Mouse (Mus musculus): ENCODE results near the gene Trak2. TPM values are rescaled to one million over a fixed set of nuclear protein-coding genes. Genes with fewer than 3 reads are reported as not detected.
A peak's percentile ranks its signal among the peaks of the same experiment; 100 is the strongest.
"Not testable (repeated sequence)": the region's sequence is repeated elsewhere in the genome, so short reads cannot be mapped to it uniquely, and the experiment has no call there.

Trak2 gene
- polyA plus RNA-seq, 1 experiment from 2014 or later = 14.3 TPM

DNA sequence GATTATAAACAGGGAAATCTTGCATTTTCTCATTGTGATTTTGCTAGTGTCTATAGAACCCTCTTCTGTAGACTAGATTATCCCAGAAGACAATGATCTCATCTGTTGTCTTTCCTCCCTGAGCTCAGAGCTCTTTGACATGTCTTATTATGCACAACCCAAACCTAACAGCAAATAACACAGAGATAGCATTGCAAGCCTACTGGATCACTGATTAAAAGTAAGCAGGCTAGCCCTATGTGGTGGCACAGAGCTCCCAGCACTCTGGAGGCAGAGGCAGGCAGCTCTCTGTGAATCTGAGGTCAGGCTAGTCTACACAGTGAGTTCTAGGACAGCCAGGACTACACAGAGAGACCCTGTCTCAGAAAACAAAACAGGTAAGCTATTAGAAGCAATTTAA, 10.4 kb downstream of the Trak2 start:
- Histone ChIP-seq H3K4me1 (peaks cover 18% of the 10 kb centered on the region), H3K27me3 (no peaks in the 10 kb centered on the region), H3K9me3 (replicated peaks) (no peaks in the 10 kb centered on the region), H3K4me2 (no peak overlapping the region), H3K27ac (no peak overlapping the region), H3K36me3 (no peaks in the 10 kb centered on the region), H3K9ac (no peak overlapping the region), H3K4me3 (replicated peaks) (no peak overlapping the region)
- no peak for ATAC-seq (replicated peaks; ENCODE audit: low FRiP score)

DNA sequence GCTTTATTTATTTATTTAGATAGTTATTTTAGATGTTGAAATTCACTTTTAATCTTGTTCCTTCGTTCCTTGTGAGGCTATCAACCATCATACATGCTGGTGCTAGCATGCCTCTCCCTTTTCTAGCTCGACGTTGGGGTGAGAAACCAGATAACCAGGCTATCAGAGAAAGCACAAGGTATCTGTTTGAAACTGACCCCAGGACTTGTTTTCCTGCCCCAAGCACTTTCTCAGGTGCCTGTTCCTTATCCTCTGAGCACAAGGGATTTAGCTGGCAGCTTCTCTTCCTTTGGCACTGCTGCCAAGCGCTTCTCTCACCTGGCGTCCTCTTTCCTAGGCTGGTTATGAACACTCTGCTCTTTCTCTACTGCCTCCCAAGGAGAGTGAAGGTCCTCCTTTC, 10.8 kb downstream of the Trak2 start:
- no peaks in the 10 kb centered on the region for H3K36me3 ChIP-seq
- no peaks in the 10 kb centered on the region for H3K27me3 ChIP-seq
- no peak overlapping the region for H3K4me2 ChIP-seq
- no peaks in the 10 kb centered on the region for H3K9me3 ChIP-seq (replicated peaks)
- peaks cover 19% of the 10 kb centered on the region for H3K4me1 ChIP-seq
- WGBS = 89% methylated on average over 5 of the region's 5 CpGs
- no peak overlapping the region for H3K4me3 ChIP-seq (replicated peaks)
- H3K9ac ChIP-seq = no peak overlapping the region
- ATAC-seq (replicated peaks; ENCODE audit: low FRiP score) = no peak; the same call in 1 of the 2 replicates
- no peak overlapping the region for H3K27ac ChIP-seq

DNA sequence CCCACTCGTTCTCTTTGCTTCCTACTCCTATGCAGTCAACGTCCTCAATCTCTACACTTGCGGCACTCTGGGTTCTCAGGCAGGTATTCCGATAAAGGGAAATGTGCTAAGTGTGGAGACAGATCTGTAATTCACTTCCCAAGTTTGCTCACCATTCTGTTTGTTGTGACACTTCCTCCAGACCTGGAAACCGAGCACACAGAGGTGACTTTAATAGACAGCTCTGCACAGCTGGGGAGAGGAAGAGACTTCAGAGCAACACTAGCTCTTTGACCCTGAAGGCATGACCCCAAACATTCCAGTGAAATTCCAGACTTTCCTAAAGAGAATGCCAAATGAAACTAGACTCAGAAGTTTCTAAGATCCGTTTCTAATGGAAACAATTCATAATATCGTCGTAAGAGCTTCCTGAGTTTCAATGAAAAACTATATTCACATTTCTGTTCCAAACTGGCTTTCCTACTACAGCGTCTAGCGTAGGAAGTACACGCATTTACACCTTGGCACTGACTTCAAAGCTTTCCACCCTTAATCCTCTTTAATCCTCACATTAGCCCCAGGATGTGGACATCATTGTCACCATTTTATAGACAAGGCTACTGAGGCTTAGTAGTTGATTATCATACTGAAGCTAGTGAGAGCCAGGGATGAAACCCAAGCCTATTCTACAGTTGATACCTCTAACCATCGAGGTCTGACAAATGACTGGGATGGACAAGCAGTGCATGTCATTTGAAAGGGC, 11.9 kb downstream of the Trak2 start:
- H3K9ac ChIP-seq = no peak overlapping the region
- H3K9me3 ChIP-seq (replicated peaks) = no peaks in the 10 kb centered on the region
- H3K4me2 ChIP-seq = no peak overlapping the region
- H3K4me1 ChIP-seq = peaks cover 25% of the 10 kb centered on the region
- H3K4me3 ChIP-seq (replicated peaks) = no peak overlapping the region
- WGBS = 57% methylated on average over 12 of the region's 12 CpGs
- no peaks in the 10 kb centered on the region for H3K27me3 ChIP-seq
- 0 out of 2 replicates have a peak overlapping the region, but pooled peaks have one; percentile 28 for H3K27ac ChIP-seq
- no peaks in the 10 kb centered on the region for H3K36me3 ChIP-seq
- peak; percentile 64 for ATAC-seq (replicated peaks; ENCODE audit: low FRiP score)

DNA sequence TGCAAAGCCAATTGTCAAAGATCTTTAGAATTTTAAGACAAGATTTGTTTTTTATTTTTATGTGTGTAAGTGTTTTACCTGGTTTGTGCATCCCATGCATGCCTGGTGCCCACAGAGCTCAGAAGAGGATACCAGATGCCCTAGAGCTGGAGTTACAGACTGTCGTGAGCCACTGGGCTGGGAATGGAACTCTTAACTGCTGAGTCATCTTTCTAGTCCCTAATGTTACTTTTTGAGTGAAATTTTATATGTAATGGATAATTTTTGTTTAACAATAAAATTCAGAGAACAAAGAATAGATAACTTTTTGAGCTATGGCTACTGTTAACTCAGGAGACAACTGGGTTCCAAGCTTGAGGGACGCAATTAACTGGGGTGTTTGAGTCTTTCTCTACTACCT, 13.5 kb downstream of the Trak2 start:
- Histone ChIP-seq H3K36me3 (no peaks in the 10 kb centered on the region), H3K4me2 (no peak overlapping the region), H3K4me1 (peaks cover 28% of the 10 kb centered on the region), H3K27me3 (no peaks in the 10 kb centered on the region), H3K9me3 (replicated peaks) (no peaks in the 10 kb centered on the region), H3K4me3 (replicated peaks) (no peak overlapping the region), H3K27ac (no peak overlapping the region), H3K9ac (no peak overlapping the region)
- 80% methylated on average over 2 of the region's 2 CpGs for WGBS
- no peak for ATAC-seq (replicated peaks; ENCODE audit: low FRiP score)

DNA sequence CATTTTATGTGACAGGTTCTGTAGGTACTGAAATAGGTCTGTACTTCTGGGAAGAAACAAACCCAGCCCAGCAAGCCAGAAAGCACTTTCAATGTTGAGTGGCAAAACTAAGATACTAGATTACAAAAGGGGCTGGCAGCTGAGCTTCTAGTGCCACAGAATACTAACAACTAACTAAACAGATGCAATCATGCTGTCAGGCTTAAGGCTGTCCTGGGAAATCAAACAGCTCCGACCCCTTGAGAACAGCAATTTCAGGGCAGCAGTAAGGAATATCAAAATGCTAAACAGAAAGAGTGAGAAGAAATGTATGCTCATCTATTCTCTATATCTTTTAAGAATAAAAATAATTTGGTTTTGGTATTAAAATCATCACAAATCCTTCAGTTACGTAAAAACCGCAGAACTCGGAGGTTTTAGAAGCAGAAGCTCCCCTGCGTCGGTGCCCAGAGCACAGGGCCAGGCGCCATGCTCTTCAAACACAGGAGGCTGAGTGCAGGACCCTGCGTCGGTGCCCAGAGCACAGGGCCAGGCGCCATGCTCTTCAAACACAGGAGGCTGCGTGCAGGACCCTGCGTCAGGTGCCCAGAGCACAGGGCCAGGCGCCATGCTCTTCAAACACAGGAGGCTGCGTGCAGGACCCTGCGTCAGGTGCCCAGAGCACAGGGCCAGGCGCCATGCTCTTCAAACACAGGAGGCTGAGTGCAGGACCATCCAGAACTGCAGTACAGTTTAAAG, 14.3 kb downstream of the Trak2 start:
- not testable (repeated sequence) for ATAC-seq (replicated peaks; ENCODE audit: low FRiP score); H3K27me3 ChIP-seq; H3K4me3 ChIP-seq (replicated peaks); H3K4me2 ChIP-seq; H3K27ac ChIP-seq; H3K9ac ChIP-seq; H3K36me3 ChIP-seq; H3K9me3 ChIP-seq (replicated peaks)
- H3K4me1 ChIP-seq = peaks cover 28% of the 10 kb centered on the region
- WGBS = 90% methylated on average over 16 of the region's 16 CpGs

DNA sequence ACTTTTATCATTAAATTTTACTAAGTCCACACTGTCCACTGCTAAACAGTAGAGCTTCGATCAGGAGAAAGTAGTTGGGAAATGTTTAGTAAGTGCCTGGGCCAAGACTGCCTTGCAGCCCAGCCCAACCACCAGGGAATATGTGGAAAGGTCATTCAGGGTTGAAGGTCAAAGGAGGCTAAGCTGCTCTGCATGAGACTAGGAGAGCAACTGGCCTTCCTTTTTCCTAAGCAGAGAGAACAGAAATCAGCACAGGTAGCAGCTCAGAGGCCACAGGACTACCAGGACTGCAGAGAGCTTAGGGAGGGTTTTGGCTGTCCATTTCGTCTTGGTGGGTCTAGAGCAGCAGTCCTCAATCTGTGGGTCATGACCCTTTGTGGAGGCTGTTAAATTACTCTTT, 15.3 kb downstream of the Trak2 start:
- ATAC-seq (replicated peaks; ENCODE audit: low FRiP score) = no peak
- H3K4me2 ChIP-seq = no peak overlapping the region
- no peaks in the 10 kb centered on the region for H3K36me3 ChIP-seq
- no peak overlapping the region for H3K9ac ChIP-seq
- H3K9me3 ChIP-seq (replicated peaks) = no peaks in the 10 kb centered on the region
- H3K27me3 ChIP-seq = no peaks in the 10 kb centered on the region
- H3K4me3 ChIP-seq (replicated peaks) = no peak overlapping the region
- WGBS = 44% methylated on average over 2 of the region's 2 CpGs
- peaks cover 28% of the 10 kb centered on the region for H3K4me1 ChIP-seq
- no peak overlapping the region for H3K27ac ChIP-seq

DNA sequence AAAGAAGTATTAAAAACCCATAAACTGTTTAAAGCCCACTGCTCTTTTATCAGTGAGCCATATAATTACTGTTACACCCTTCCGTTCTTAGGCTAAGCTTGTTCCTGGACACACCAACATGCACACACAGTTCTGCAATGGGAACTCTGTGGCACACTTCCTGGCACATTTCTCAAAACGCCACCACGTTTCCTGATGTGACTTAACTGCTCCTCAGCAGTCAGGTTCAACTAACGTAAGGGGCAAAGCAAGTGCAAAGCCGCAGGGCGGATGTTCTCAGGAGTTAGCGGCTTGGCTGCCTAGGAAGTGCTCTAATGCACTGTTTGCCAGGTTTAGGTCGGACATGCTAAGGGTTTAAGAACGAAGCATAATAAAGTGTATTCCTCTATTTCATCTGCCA, 17.0 kb downstream of the Trak2 start:
- H3K36me3 ChIP-seq = no peaks in the 10 kb centered on the region
- H3K4me2 ChIP-seq = no peak overlapping the region
- no peak for ATAC-seq (replicated peaks; ENCODE audit: low FRiP score)
- no peak overlapping the region for H3K27ac ChIP-seq
- H3K4me3 ChIP-seq (replicated peaks) = no peak overlapping the region
- no peak overlapping the region for H3K9ac ChIP-seq
- WGBS = 64% methylated on average over 9 of the region's 9 CpGs
- peaks cover 35% of the 10 kb centered on the region for H3K4me1 ChIP-seq
- H3K27me3 ChIP-seq = no peaks in the 10 kb centered on the region
- H3K9me3 ChIP-seq (replicated peaks) = no peaks in the 10 kb centered on the region

DNA sequence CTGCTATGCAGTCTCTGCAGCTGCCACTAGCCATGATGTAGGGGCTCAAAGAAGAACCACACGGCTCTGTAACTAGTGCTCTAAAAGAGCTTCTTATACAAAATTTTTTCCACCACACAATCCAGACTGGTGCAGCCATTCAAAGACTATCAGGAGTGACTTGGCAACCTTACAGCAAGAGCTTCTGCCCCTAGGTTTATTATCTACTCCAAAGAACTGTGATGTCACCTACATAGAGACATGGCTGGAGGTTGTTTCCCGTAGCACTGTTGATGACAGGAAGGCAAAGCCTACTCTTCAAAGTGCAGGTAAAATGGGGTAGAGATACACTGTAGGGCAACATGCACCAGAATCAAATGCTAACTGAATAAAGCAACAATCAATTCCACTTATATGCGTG, 17.5 kb downstream of the Trak2 start:
- Histone ChIP-seq H3K9ac (no peak overlapping the region), H3K4me2 (no peak overlapping the region), H3K4me3 (replicated peaks) (no peak overlapping the region), H3K27ac (no peak overlapping the region), H3K4me1 (peaks cover 35% of the 10 kb centered on the region), H3K9me3 (replicated peaks) (no peaks in the 10 kb centered on the region), H3K36me3 (no peaks in the 10 kb centered on the region), H3K27me3 (no peaks in the 10 kb centered on the region)
- WGBS = 80% methylated on average over 3 of the region's 3 CpGs
- ATAC-seq (replicated peaks; ENCODE audit: low FRiP score) = no peak

DNA sequence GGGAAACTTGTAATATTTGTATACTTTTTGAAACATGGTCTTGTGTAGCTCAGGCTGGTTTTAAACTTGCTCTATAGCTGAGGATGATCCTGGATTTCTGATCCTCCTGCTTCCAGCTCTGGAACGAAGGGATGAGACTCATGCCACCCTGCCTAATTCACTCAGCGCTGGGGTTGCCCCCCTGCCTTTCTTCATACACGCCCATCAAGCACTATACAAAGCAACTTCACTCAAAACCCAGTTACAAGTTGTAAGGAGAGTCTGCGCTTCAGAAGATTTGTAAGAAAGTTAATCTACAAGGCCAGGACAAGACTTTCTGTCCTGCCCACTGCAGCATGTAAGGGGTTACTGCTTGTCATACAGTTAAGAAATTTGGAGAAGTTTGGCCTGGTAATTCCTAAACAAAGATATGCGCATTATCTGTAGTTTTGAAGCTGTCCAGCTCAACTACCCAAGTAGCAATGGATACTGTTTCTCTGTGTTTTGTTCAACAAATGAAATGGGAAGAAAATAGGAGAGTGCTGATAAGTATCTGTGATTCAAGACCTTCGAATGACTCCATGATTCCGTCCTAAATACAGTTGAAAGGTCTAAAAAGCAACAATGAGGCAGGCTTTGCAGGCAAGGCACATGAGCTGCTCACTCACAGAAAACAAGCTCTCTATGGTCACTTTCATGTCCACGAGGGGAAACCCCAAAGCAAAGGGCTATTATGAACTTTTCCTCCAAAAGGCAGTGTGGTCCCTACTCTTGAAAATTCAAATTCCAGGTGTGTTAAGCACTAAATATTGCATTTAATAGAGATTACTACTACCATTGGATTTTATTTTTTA, 18.4 kb downstream of the Trak2 start:
- Histone ChIP-seq H3K27me3 (no peaks in the 10 kb centered on the region), H3K9me3 (replicated peaks) (no peaks in the 10 kb centered on the region), H3K27ac (no peak overlapping the region), H3K36me3 (no peaks in the 10 kb centered on the region), H3K4me3 (replicated peaks) (no peak overlapping the region), H3K9ac (no peak overlapping the region), H3K4me2 (no peak overlapping the region), H3K4me1 (peaks cover 36% of the 10 kb centered on the region)
- WGBS = 86% methylated on average over 8 of the region's 8 CpGs
- ATAC-seq (replicated peaks; ENCODE audit: low FRiP score) = no peak

DNA sequence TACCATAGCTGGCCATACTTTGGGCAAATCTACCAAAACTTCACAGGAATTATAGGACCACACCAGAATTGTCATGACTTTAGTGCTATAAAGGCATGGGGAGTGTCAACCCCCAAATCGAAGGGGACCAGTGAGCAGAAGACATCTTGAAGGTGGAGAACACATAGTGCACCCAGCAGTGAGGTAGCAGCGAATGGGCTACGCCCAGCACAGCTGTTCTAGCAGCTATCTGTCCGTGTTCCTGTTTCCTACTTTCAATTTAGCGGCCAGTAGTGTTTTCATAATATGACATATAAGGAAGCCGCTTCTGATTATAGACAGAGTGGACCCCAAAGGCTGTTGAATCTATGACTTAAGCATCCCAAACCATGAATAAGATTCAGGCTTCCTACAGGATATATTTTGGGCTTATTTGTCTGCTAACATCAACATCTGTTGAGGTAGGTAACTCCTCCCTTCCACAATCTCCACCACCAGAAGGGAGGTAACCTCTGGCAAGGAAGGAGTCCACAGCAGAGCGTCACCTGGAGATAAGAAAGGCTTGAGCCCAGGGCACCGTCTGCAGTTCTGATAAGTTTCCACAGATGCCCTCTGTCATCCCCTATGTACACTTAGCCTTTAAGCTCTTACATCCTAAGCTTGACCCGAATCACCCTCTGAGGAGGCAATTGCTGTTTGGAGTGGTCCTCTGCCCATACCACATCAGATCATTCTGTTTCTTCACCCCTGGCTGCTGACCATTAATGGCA, 19.4 kb downstream of the Trak2 start:
- Histone ChIP-seq H3K4me3 (replicated peaks) (no peak overlapping the region), H3K4me1 (peaks cover 36% of the 10 kb centered on the region), H3K36me3 (no peaks in the 10 kb centered on the region), H3K9ac (no peak overlapping the region), H3K9me3 (replicated peaks) (no peaks in the 10 kb centered on the region), H3K27ac (no peak overlapping the region), H3K27me3 (no peaks in the 10 kb centered on the region), H3K4me2 (no peak overlapping the region)
- peak; percentile 76 for ATAC-seq (replicated peaks; ENCODE audit: low FRiP score)
- 89% methylated on average over 9 of the region's 9 CpGs for WGBS

DNA sequence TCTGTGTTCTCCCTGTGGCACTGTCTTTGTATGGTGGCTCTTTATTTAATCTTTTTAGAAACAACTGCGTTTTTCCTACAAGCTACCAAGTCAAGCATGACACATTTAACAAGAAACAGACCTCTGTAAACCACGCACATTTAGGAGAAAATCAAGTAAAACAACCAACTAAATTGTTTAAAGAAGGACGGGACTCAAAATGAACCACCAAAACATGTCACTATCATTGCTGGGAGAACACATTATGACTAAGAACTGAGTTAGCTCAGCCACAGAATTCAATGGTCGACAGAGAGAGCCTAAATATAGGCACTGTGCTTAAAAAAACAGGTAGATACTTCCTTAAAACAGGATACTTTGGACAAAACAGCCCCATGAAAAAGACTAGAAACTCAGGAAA, 20.2 kb downstream of the Trak2 start:
- no peak for ATAC-seq (replicated peaks; ENCODE audit: low FRiP score)

More for the DNA sequence above, 20.2 kb downstream of the Trak2 start:
- Histone ChIP-seq H3K9ac (no peak overlapping the region), H3K4me2 (no peak overlapping the region), H3K9me3 (replicated peaks) (no peaks in the 10 kb centered on the region), H3K36me3 (no peaks in the 10 kb centered on the region), H3K4me3 (replicated peaks) (no peak overlapping the region), H3K27ac (peak overlapping the region; percentile 6; the same call in 1 of the 2 replicates), H3K27me3 (no peaks in the 10 kb centered on the region), H3K4me1 (peaks cover 34% of the 10 kb centered on the region)
- WGBS = 54% methylated on average over 4 of the region's 4 CpGs

Measured in kidney, embryonic 15.5 days (tissue).